ENCODE assay signal across 8 mouse cellular contexts in genomic region chr12:81788672-81789084, GRCm38 (mm10). TPM values are rescaled to one million over a fixed set of nuclear protein-coding genes. Genes with fewer than 3 reads are reported as not detected.
A peak's percentile ranks its signal among the peaks of the same experiment; 100 is the strongest.
DNase-seq lines count a peak whose midpoint lies in the region; ATAC-seq and TF ChIP-seq lines count a peak whose summit lies in the region.

No protein-coding gene starts in this region.

- no peak overlapping the region for H3K27ac ChIP-seq in hindbrain, embryonic 15.5 days (replicated peaks)

- no peak overlapping the region for H3K4me3 ChIP-seq in hindbrain, embryonic 15.5 days

- peak; percentile 99 for TF ChIP-seq CTCF in Patski (IDR thresholded peaks at IDR 0.05)

- POLR2A ChIA-PET in Patski (lab: Charles Lee): interaction anchor here (0.8 kb wide), 1 partner anchor 167 kb away, joined by 3 read pairs; no protein-coding TSS in a partner anchor

- no peaks in the 10 kb centered on the region for H3K9me3 ChIP-seq in hindbrain, embryonic 15.5 days

- no peaks in the 10 kb centered on the region for H3K36me3 ChIP-seq in hindbrain, embryonic 15.5 days

- no peaks in the 10 kb centered on the region for H3K27me3 ChIP-seq in Patski
- H3K27me3 ChIP-seq in hindbrain, embryonic 15.5 days: no peaks in the 10 kb centered on the region

- peak; percentile 89 for DNase-seq in Patski (ENCODE audit: low read depth, low spot score)
- DNase-seq in cerebellum, adult 11-12 months: peak; percentile 89
- peak; percentile 94 for DNase-seq in layer of hippocampus, postnatal 25 days (ENCODE audit: extremely low spot score in 1 of 2, low spot score in 1 of 2)
- DNase-seq in lung, postnatal 4 days: peak; percentile 91 to 95
- DNase-seq in right cerebral cortex, postnatal 36 days (ENCODE audit: low spot score in 2 of 2): peak; percentile 88
- peak; percentile 91 to 93 for DNase-seq in urinary bladder, postnatal 36 days (ENCODE audit: low spot score in 2 of 2)

- CTCF ChIA-PET in Patski (lab: Charles Lee): interaction anchor here (0.6 to 2.8 kb wide), 18 partner anchors 11 to 180 kb away, joined by 3 to 18 read pairs (median 4); partner anchors contain the start of gene Pcnx

- H3K4me2 ChIP-seq in hindbrain, embryonic 15.5 days: no peak overlapping the region

- no peak overlapping the region for H3K9ac ChIP-seq in hindbrain, embryonic 15.5 days

- in situ Hi-C loops in Patski (cut with MboI; ENCODE audit: low pct_unique_long_range_greater_than_20kb): loop anchor here (5.0 to 25.0 kb wide), 2 partner anchors 166 to 801 kb away; no protein-coding TSS in a partner anchor

- H3K4me1 ChIP-seq in hindbrain, embryonic 15.5 days (replicated peaks): 0 out of 2 replicates have a peak, but pooled peaks cover 2% of the 10 kb centered on the region

- peak; percentile 54 for ATAC-seq in Patski
- peak; percentile 80 for ATAC-seq in frontal cortex, adult (ENCODE audit: low TSS enrichment)
- 0 out of 2 replicates have a peak, but pooled peaks have one; percentile 56 for ATAC-seq in hindbrain, embryonic 15.5 days (ENCODE audit: low FRiP score, low read depth)

- 3% methylated on average over 9 of the region's 9 CpGs for WGBS in hindbrain, embryonic 15.5 days

RNA-seq across cellular contexts. Expression of gene Map3k9, which starts 7.7 kb away (rescaled TPM):
- 10.5 TPM for polyA plus RNA-seq in Patski (2021)
- polyA plus RNA-seq in hindbrain, embryonic 15.5 days (2015; fragmentation: Nextera tagmentation; extraction: Ambion mirVana): 11.4 and 12.1 TPM in 2 replicates
- 10 to 100 TPM; 29.7 to 34.6 TPM for total RNA-seq in layer of hippocampus, postnatal 25 days (2021)
